Mouse (Mus musculus) hindbrain, postnatal 0 days (tissue): ENCODE measurements around the gene Pipox. TPM values are rescaled to one million over a fixed set of nuclear protein-coding genes. Genes with fewer than 3 reads are reported as not detected.
A peak's percentile ranks its signal among the peaks of the same experiment; 100 is the strongest.

Experiments
- ATAC-seq: fragments of 200-750 bp; cut with Nextera tagmentation; 2 replicates; pipeline ENCODE4 v1.8.0; 2017; ENCODE audit warnings: mild to moderate bottlenecking, moderate TSS enrichment, moderate library complexity
- DNase-seq: peaks from one replicate; pipeline ENCODE4 v3.0.0-alpha.2; 2015; ENCODE audit warnings: low spot score
- H3K27ac ChIP-seq: fragments of 300-500 bp; sonication (generic); 2 replicates; pipeline ENCODE4 v1.5.1; 2014; ENCODE audit warnings: mild to moderate bottlenecking
- H3K27me3 ChIP-seq: fragments of 300-500 bp; sonication (generic); 2 replicates; pipeline ENCODE4 v1.6.1; 2014; ENCODE audit warnings: low read length, mixed read lengths; ENCODE audit not compliant: insufficient read depth
- H3K36me3 ChIP-seq: fragments of 300-500 bp; sonication (generic); 2 replicates; pipeline ENCODE4 v1.6.1; 2014; ENCODE audit warnings: low read length, mixed read lengths; ENCODE audit not compliant: insufficient read depth
- H3K4me1 ChIP-seq: fragments of 300-500 bp; sonication (generic); 2 replicates; pipeline ENCODE4 v1.6.1; 2014; ENCODE audit warnings: antibody characterized with exemption, low read length, mixed read lengths; ENCODE audit not compliant: insufficient read depth
- H3K4me2 ChIP-seq: fragments of 300-500 bp; sonication (generic); 2 replicates; pipeline ENCODE4 v1.6.1; 2014; ENCODE audit warnings: low read depth, mild to moderate bottlenecking, low read length, moderate library complexity, mixed read lengths
- H3K4me3 ChIP-seq: fragments of 300-500 bp; sonication (generic); 2 replicates; pipeline ENCODE4 v1.5.1; 2014; ENCODE audit warnings: low read length
- H3K9ac ChIP-seq: fragments of 300-500 bp; sonication (generic); replicated peaks from 2 replicates; pipeline ENCODE4 v1.6.1; 2014; ENCODE audit warnings: mild to moderate bottlenecking, low read length, moderate library complexity, mixed read lengths
- H3K9me3 ChIP-seq: fragments of 300-500 bp; sonication (generic); 2 replicates; pipeline ENCODE4 v1.6.1; 2016; ENCODE audit warnings: low read length, mixed read lengths
- CTCF ChIP-seq: IDR thresholded peaks from 2 replicates; pipeline ENCODE4 v1.5.1; 2016; ENCODE audit warnings: antibody characterized with exemption, control low read depth, low read depth
- WGBS: fragments of 180-500 bp; shearing (Covaris S2); extraction: QIAGEN DNeasy Blood & Tissue Kit; methylation state at CpG from one replicate; pipeline ENCODE4 v1.1.7; 2014; 5-methylcytosine and 5-hydroxymethylcytosine counted together
- polyA plus RNA-seq: library from polyadenylated mRNA; unstranded; fragments of >200 nt; fragmentation: Nextera tagmentation; extraction: Ambion mirVana; gene quantifications from 2 replicates; pipeline ENCODE4 v1.2.1, GENCODE M21; 2015
- total RNA-seq: library from RNA; depleted of rRNA; stranded (reverse); fragments of >200 nt; gene quantifications from 2 replicates; pipeline ENCODE4 v1.2.3, GENCODE M21; 2014

The Pipox gene
- total and polyA plus RNA-seq, 2 experiments from 2014 or later: 2.8 to 4.6 TPM

DNA sequence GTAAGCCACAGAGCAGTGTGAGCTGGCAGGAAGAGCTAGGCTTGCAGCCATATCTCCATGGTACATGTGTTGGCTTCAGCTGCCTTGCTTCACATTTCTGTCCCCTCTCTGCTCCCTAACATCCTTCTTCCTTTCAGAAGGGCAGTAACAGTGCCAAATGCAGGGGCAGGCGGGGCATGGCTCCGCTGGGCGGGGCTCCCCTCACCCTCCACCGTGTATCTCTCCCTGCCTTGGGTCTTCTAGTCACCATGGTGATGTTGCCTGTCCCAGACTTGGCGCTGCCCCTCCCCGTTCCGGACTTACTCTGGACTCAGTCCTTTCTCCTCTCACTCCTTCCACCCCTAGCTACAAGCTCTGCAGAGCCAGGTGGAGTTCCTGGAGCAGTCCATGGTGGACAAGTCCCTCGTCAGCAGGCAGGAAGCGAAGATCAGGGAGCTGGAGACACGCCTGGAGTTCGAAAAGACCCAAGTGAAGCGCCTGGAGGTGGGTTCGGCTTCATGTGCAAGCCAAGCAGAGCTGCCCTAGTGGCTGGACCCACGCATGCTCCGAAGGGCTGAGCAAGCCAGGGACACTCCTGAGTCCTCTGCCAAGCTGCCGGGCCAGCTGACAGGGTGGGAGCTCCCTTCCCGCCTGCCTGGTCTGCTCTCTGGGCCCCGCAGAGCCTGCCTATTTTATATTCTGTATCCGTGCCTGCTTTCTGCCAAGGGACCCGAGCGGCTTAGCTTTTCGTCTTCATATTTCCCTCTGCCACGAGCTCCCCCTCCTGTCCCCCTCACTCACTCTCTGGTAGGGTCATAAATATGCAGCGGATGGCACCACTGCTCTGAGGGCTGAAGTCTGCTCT lies 43.3 kb downstream of the Pipox start:
- Histone ChIP-seq H3K9me3 (no peaks in the 10 kb centered on the region), H3K9ac (peak overlapping the region; percentile 30; the same call in 1 of the 2 replicates), H3K27ac (peak overlapping the region; percentile 90), H3K27me3 (no peaks in the 10 kb centered on the region), H3K4me3 (no peak overlapping the region), H3K4me1 (peaks cover 43% of the 10 kb centered on the region), H3K4me2 (peak overlapping the region; percentile 37), H3K36me3 (peaks cover 33% of the 10 kb centered on the region)
- 13% methylated on average over 23 of the region's 24 CpGs for WGBS
- DNase-seq (peak; percentile 92), ATAC-seq (peak; percentile 95)
- peak; percentile 46 for TF ChIP-seq CTCF

- H3K4me1 ChIP-seq: peaks cover 37% of the 10 kb centered on the region
- H3K9me3 ChIP-seq: no peaks in the 10 kb centered on the region
- no peak for ATAC-seq
- H3K27me3 ChIP-seq: no peaks in the 10 kb centered on the region
- peak overlapping the region; percentile 15; the same call in 1 of the 2 replicates for H3K27ac ChIP-seq
- no peak overlapping the region for H3K4me3 ChIP-seq
- H3K9ac ChIP-seq: no peak overlapping the region
- no peak overlapping the region for H3K4me2 ChIP-seq
- H3K36me3 ChIP-seq: peaks cover 30% of the 10 kb centered on the region
- no peak for TF ChIP-seq CTCF
- WGBS: 74% methylated on average over 7 of the region's 7 CpGs
- DNase-seq: no peak
These were observed 44.7 kb downstream of the Pipox start for GRCm38 (mm10) chr11:77849151-77849550.

- DNase-seq (no peak), ATAC-seq (no peak)
- no peak overlapping the region for H3K4me2 ChIP-seq
- TF ChIP-seq CTCF: no peak
- H3K4me3 ChIP-seq: no peak overlapping the region
- H3K9ac ChIP-seq: 0 out of 2 replicates have a peak overlapping the region, but pooled peaks have one; percentile 3
- WGBS: 29% methylated on average over 5 of the region's 5 CpGs
- H3K27me3 ChIP-seq: no peaks in the 10 kb centered on the region
- H3K9me3 ChIP-seq: no peaks in the 10 kb centered on the region
- peak overlapping the region; percentile 52; the same call in 1 of the 2 replicates for H3K27ac ChIP-seq
- peaks cover 37% of the 10 kb centered on the region for H3K4me1 ChIP-seq
- peaks cover 29% of the 10 kb centered on the region for H3K36me3 ChIP-seq
These were observed 45.8 kb downstream of the Pipox start for GRCm38 (mm10) chr11:77848131-77848530.

DNA sequence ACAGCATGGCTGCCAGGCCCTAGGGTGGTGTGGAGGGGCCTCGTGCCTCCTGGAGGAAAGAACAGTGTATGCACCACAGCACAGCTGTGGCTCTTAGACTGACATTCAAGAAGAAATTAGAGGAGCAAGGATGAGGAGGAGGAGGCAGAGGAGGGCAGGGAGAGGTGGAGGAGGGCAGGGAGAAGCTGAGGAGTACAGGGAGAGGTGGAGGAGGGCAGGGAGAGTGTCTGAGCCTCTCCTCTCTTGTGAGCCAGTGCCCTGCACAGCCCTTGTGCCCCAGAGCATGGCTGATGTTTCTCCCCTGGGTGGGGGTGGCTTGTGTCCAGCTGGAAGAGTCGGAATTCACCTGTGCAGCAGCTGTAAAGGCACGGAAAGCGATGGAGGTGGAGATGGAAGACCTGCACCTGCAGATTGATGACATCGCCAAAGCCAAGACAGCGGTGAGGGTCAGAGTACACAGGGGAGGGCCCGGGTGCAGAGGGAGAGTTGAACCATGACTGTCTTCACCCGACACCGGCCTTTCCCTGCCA lies 46.2 kb downstream of the Pipox start:
- no peak for DNase-seq
- 51% methylated on average over 9 of the region's 9 CpGs for WGBS
- no peak for ATAC-seq
- Histone ChIP-seq H3K36me3 (peaks cover 29% of the 10 kb centered on the region), H3K4me1 (peaks cover 37% of the 10 kb centered on the region), H3K4me2 (no peak overlapping the region), H3K9ac (0 out of 2 replicates have a peak overlapping the region, but pooled peaks have one; percentile 3), H3K27ac (no peak overlapping the region; the same call in 1 of the 2 replicates), H3K4me3 (no peak overlapping the region), H3K9me3 (no peaks in the 10 kb centered on the region), H3K27me3 (no peaks in the 10 kb centered on the region)
- no peak for TF ChIP-seq CTCF

DNA sequence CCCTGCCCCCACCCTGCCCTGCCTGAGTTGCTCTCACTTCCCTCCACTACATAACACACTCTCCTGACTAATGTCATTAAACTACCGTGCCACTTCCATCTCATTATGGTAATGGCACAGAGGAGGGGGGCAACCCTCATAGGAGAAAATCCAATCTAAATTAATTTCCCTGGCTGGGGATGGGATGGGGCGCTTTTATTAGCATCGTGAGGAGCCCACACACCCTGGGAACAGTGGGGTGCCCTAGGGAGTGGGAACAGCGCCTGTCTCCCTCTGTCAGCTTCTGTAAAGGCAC lies 50.0 kb downstream of the Pipox start:
- H3K27ac ChIP-seq: 0 out of 2 replicates have a peak overlapping the region, but pooled peaks have one; percentile 26
- peaks cover 43% of the 10 kb centered on the region for H3K36me3 ChIP-seq
- ATAC-seq: peak; percentile 52; the same call in 1 of the 2 replicates

GRCm38 (mm10) chr11:77843068-77843905 lies 50.6 kb downstream of the Pipox start:
- no peak for DNase-seq
- no peaks in the 10 kb centered on the region for H3K9me3 ChIP-seq
- H3K36me3 ChIP-seq: peaks cover 43% of the 10 kb centered on the region
- 81% methylated on average over 21 of the region's 21 CpGs for WGBS
- H3K4me3 ChIP-seq: no peak overlapping the region
- no peaks in the 10 kb centered on the region for H3K27me3 ChIP-seq
- peaks cover 3% of the 10 kb centered on the region for H3K4me1 ChIP-seq
- H3K9ac ChIP-seq: no peak overlapping the region
- H3K4me2 ChIP-seq: no peak overlapping the region
- no peak for TF ChIP-seq CTCF
- H3K27ac ChIP-seq: no peak overlapping the region
- ATAC-seq: no peak

More for the DNA sequence above, 50.0 kb downstream of the Pipox start:
- no peak for TF ChIP-seq CTCF
- peaks cover 7% of the 10 kb centered on the region for H3K4me1 ChIP-seq
- H3K27me3 ChIP-seq: no peaks in the 10 kb centered on the region
- H3K4me3 ChIP-seq: no peak overlapping the region
- H3K9me3 ChIP-seq: no peaks in the 10 kb centered on the region
- no peak overlapping the region for H3K4me2 ChIP-seq
- 44% methylated on average over 4 of the region's 4 CpGs for WGBS
- DNase-seq: no peak
- H3K9ac ChIP-seq: no peak overlapping the region
